Mouse (Mus musculus): ENCODE data around the gene Mrps24.

The Mrps24 gene

GRCm38 (mm10) chr11:5703341-5703740, 12.1 kb downstream of the Mrps24 start:
- DNase-seq = no peak

- DNase-seq = no peak
These were observed 12.5 kb downstream of the Mrps24 start for GRCm38 (mm10) chr11:5702957-5703332.

DNA sequence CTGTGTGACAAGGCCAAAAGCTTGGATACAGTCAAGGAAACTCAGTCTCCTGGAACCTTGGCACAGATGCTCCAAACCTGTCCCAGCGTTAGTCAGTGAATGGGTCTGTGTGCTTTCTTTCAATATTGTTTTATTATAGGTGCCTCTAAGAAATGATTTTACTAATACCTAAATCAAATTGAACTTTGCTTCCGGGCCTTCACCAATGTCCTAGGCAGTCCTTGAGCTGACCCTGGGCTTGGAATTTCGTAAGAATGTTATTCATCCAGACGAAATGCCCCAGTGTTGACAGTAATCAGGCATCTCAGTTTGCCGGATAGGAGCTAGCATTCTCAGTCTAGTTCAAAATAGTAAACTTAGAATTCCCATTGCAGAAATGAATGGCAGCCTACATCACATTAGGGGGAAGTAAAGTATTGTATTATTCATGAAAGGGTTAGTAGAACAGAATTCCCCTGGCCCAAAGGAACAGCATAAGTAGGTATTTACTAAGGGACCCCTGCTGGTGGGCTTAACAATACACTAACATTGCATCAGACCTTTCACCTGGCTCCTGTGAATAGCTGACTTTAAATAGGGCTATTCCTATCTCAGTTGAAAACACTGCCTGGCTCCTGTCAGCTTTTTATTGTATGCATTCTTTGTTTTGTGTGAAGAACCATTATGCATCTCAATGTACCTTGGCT, 13.1 kb downstream of the Mrps24 start:
- DNase-seq = no peak

GRCm38 (mm10) chr11:5701821-5702220, 13.7 kb downstream of the Mrps24 start:
- no peak for DNase-seq

GRCm38 (mm10) chr11:5701300-5701699, 14.2 kb downstream of the Mrps24 start:
- DNase-seq = no peak

GRCm38 (mm10) chr11:5700808-5701207, 14.7 kb downstream of the Mrps24 start:
- DNase-seq = peak in 1 of 2 experiments; percentile 20

DNA sequence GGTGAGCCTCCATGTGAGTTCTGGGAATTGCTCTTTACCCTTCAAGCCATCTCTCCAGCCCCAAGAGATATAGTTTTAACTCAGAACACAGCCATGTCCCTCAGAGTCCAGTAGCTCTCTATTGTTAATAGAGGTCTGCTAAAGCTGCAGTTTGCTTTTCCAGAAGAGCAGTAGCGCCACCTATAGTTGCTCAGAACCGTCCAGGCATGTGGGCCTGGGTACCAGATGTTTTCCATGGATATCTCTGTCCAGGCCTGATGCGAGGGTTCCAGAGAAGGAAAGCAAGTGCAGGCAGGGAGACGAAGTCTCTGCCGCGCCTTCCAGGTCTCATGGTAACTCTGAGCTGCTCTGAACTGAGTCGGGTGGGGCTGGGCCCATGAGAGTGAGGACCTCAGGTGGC, 23.7 kb downstream of the Mrps24 start:
- DNase-seq = peak; percentile 74 to 75

GRCm38 (mm10) chr11:5684283-5684682, 31.2 kb downstream of the Mrps24 start:
- DNase-seq = no peak

DNA sequence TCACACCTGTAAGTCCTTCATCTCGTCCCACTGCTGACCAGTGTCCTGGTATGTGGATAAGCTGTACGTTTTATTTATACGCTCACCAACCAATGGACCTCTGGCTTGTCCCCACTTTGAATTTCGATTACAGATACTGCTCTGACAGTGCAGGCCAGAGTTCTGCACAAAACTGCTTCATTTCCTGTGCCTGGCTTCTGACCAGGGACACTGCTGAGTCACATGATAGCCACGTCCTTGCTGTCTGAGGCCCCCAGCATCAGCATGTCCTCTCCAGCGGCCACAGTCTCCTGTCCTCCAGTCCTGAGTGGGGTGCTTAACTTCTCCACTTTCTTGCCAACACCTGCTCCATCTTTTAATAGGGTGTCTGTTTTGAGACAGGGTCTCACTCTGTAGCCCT, 32.9 kb downstream of the Mrps24 start:
- no peak for DNase-seq
